Mouse (Mus musculus): Measurements from ENCODE around the gene Olfr1509.
"Not testable (repeated sequence)": the region's sequence is repeated elsewhere in the genome, so short reads cannot be mapped to it uniquely, and the experiment has no call there.

Olfr1509 gene

DNA sequence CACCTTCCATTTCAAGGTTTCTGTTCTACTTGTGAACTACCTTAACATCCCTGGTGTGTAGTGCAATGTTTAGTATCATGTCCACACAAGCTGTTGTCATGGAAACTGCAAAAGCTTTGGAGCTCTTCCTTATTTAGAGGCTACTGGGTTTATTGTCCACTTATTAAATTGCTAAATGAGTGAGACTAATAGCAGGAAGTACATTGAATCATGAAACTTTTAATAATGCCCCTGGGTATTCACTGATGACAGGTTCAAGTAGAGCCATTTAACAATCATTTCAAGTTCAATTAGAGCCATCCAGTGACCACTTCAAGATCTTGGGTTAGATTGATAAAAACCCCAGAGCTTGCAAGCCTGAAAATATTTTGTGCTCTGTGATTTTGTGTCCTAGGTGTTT is at the start of gene Olfr1509:
TSS of gene Olfr1509 (plus strand) at position 301 of the 400 bp plus-strand sequence.
- DNase-seq (ENCODE audit: low spot score): no peak

DNA sequence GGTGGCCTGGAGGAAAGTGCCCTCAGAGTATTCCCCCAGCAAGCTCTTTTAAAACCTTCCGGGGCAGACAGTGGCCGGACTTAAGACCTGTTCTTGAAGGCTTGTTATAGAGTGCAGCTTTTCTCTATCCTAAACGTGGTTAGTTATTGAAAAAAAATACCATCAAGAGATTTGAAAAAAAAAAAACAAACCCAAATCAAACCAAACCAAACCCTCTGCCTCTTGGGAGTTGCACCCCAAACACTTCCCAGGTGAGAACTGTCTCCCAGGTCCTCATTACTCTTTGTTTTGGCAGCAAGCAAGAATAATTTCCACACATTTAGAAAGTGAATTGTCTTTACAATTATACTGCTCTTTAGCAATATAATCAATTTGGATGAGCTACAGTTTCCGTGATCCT is 45.5 kb upstream of the Olfr1509 start, which contains the start of gene Olfr1511:
TSS of gene Olfr1511 (minus strand) at position 101 of the 400 bp plus-strand sequence.
- no peak for DNase-seq (ENCODE audit: low spot score)

DNA sequence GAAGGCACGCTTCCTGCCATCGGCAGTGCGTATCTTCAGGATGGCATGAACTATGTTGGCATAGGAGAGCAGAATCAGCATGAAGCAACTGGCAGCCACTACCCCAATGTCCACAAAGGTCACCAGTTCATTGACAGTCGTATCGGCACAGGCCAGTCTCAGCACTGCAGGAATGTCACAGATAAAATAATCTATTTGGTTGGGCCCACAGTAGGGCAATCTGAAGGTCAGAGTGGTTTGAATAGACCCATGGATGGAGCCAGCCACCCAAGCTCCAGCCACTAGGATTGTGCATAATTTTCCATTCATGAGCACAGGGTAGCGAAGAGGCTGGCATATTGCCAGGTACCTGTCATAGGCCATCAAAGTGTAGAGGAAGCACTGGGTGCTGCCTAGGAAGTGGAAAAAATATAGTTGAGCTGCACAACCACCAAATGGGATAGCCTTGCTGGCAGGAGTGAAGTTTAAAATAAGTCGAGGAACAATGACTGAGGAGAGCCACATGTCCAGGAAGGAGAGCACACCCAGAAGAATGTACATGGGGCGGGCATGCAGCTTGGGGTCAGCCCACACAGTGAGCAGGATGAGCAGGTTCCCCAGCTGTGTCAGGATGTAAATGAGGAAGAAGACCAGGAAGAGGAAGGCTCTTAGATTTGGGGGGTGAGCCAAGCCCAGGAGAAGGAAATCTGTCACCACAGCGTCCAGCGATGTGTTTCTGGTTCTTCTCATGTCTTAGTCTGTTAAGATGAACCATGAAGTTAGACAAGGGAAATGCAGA is 32.5 kb upstream of the Olfr1509 start:
- not testable (repeated sequence) for DNase-seq (ENCODE audit: low spot score)

DNA sequence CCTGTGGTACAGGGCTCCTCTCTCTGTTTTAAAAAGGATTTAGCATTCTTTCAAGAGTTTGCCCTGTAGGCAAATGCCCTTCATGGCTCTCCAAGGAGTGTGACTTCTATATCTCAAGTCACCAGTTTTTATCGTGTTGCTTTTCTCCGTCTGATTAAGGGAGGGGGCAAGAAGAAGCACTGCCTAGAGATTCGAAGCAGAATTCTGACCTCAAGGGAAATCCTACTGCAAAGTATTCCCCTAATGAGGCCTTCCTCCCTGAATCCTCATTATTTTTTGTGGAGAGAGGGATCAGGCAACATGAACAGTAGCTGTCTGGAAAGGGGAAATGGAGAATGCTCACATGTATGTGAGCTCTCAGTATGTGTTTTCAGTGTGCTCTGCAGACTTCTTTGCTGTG is 28.5 kb upstream of the Olfr1509 start, which contains the start of gene Olfr1510:
TSS of gene Olfr1510 (minus strand) at position 101 of the 400 bp plus-strand sequence.
- no peak for DNase-seq (ENCODE audit: low spot score)

DNA sequence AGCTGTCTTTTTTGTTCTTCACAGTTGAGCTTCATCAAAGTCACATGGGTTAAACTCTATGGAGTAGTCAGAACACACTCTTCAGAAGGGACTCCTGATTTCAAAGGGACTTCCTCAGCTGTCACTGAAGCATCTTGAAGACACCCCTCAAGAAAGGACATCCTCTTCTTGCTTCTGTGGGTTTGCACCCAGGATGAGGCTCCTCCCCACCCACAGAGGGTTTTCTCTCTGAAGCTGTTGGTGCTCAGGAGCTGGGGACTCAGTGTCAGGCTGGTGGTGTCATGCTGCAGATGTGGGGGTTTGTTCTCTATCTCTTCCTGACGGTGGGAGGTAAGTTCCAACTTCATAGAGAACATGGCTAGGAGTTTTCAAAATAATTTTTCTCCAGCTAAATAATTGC is 15.1 kb upstream of the Olfr1509 start:
- no peak for DNase-seq (ENCODE audit: low spot score)

DNA sequence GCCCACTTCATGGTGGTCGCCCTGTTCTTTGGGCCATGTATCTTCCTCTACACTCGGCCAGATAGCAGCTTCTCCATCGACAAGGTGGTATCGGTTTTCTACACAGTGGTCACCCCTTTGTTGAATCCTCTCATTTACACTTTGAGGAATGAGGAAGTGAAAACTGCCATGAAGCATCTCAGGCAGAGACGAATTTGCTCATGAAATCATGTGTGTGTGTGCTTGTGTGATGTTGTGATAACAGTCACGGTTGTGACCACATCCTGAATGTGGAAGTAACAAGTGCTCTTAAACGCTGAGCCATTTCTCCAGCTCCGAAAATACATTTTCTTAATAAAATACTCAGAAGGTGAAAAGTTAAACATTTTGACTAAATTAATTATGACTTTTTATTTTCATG is 8.3 kb downstream of the Olfr1509 start:
- no peak for DNase-seq (ENCODE audit: low spot score)

DNA sequence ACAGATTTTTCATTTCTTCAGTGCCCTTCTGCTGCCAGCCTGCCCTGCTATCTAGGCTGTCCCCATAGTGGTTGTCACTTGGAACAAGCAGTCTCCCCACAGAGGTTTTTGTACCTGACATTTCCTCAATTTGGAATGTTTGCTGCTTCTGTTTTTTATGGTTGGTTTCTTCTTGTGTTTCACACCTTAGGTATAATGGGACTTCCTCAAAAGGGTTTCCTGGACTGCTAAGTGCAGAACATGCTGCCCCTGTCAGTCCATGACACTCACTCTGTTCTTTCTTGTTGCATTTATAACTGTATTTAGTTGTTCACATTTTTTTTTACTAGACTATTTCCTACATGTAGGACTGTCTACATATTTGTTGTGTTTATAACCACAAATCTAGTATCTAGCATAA is 19.1 kb downstream of the Olfr1509 start:
- DNase-seq (ENCODE audit: low spot score): no peak

DNA sequence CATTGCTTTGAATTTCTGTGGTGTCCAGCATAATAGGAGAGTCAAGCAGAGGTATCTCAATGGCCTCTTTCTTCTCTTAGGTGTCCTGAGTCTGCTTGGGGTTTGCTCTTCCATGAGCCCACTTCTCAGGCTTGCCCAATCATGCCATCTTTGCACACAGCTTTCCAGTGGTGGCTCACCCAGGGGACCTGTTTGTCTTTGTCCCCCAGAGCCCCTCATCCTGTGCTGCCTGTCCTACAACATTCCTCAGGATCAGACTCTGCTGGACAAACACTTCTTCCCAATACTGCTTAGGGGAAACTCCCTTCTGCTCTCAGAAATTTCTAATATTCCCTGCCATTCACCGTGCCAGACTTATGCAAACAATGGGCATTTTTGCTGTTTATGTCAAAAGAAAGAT is 22.9 kb downstream of the Olfr1509 start:
- DNase-seq (ENCODE audit: low spot score): no peak

DNA sequence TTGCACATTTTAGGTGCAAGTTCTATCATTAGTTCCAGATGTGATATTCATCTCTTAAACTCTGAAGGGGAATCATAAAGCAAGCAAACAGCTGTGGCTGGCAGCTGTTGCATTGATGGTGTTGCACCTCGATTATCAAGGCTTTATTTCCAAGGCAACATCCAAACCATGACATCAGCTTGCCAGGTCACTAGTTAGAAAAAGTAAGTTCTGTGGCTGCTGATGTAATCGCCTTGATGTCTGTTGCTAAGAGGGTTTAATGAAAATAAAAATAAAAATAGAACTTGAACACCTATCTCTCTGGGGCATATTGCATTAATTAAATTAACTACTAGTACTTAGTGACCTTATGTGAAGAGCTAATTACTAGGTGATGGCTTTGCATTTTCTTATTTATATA is 24.6 kb downstream of the Olfr1509 start, which contains the start of gene Olfr1508:
TSS of gene Olfr1508 (minus strand) at position 101 of the 400 bp plus-strand sequence.
- DNase-seq (ENCODE audit: low spot score): no peak

DNA sequence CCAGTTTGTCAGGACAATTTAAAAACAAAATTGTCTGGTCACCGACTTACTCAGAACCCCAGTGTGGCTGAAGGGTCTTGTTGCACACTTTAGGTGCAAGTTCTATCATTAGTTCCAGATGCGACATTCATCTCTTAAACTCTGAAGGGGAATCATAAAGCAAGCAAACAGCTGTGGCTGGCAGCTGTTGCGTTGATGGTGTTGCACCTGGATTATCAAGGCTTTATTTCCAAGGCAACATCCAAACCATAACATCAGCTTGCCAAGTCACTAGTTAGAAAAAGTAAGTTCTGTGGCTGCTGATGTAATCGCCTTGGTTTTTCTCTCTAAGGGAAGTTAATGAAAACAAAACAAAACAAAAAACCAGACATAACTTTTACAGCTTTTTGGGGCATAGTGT is 52.7 kb downstream of the Olfr1509 start, which contains the start of gene Olfr1507:
TSS of gene Olfr1507 (minus strand) at position 234 of the 400 bp plus-strand sequence.
- DNase-seq (ENCODE audit: low spot score): no peak
